Mouse (Mus musculus) lung, postnatal 10 days (tissue): Measurements from ENCODE around the gene Stk24.
A peak's percentile ranks its signal among the peaks of the same experiment; 100 is the strongest.

Source experiments
- DNase-seq: peaks from one replicate; pipeline ENCODE4 v3.0.0; 2021

Stk24 gene

GRCm38 (mm10) chr14:121348256-121348655 is 31.6 kb downstream of the Stk24 start:
- peak; percentile 87 for DNase-seq

GRCm38 (mm10) chr14:121347134-121347533 is 32.7 kb downstream of the Stk24 start:
- DNase-seq, result no peak

DNA sequence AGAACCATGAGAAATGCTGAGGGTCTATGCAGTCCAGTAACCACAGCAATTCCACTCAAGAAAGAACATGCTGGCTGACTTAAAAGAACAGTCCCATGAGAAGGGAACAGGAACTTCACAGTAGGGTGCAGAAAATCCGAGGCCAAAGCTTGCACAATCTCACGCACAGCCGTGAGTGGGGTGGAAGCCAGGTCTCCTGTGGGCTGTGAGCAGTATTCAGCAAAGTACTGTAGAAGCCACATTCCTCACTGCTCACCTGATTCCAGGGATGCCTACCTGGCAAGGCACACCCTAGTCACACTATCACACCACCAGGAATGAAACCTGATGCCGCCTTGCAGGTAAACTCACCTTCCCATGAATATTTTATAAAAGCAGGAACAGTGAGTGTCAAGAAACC is 33.2 kb downstream of the Stk24 start:
- peak; percentile 34 for DNase-seq

GRCm38 (mm10) chr14:121346053-121346452 is 33.8 kb downstream of the Stk24 start:
- peak; percentile 50 for DNase-seq

DNA sequence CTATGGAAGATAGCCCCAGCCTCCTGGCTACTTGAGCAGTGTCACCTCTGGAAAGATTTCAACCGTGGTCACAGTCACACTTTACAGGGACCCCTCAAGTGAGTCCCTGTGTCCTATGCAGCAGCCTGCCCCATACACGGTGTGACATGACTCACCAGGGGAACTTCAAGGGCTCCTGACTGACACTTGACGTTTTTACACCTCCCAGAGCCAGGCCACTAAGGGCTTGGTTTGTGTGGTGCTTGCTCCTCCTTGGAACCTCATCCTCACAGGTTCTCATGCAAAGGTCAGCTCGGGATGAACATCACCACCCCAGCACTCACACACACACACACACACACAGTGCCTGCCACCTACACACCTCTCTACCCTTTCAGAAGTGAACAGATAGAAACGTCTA is 34.9 kb downstream of the Stk24 start:
- DNase-seq, result no peak

DNA sequence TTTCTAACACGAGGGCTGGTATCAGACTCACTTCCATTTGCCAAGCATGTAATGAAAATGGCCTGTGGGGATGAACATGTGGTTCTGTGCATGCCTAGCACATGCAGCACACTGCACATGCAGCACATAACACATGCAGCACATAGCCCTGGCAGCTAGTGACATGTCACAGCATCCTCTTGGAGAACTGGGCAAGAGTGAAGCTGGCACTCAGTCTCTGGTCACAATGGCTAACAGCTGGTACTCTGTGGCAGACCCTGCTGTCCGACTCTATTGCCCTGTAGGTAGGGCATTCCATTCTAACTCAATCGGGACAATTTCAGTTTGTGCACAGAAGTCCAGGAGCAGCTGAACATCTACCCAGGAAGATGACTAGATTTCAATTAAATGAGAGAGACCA is 36.9 kb downstream of the Stk24 start:
- no peak for DNase-seq

- peak; percentile 78 for DNase-seq
Observed at GRCm38 (mm10) chr14:121339951-121340401, 39.8 kb downstream of the Stk24 start.

DNA sequence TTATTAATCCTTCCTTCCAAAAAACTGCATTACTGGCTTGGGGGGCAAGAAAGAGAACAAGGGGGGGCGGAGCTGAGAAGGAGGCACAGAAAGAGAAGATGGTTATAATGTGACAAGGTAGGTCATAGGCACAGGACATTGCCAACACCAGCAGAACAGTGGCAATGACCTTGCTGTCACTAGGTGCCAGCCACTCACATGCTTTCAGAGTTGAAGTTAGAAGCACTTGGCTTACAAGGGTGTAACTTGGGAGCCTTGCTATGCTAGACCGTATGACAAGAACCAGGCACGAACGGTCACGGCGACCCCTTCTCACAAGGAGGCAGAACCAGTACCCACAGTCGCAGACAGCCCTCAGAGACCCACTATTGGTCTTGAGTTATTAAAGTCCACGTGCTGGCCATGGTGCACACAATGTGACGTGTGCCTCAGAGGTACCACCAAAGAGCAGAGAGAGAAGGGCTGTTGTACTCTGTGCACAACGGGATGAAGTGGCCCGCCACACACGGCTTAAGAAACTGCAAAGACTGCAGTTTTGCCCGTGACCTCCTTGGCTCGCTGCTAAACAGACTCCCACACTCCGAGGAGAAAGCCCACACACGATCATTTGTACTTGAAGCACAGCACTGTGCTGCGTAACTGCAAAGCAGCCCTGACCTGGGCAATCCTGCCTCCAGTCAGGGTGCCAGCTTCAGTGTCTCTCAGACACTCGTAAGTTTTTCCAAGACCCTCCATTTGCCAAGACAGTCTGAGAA is 40.8 kb downstream of the Stk24 start:
- DNase-seq, result peak; percentile 66

- DNase-seq, result no peak
Observed at GRCm38 (mm10) chr14:121330090-121330408, 49.8 kb downstream of the Stk24 start.

GRCm38 (mm10) chr14:121329401-121330089 is 50.3 kb downstream of the Stk24 start:
- DNase-seq, result no peak

DNA sequence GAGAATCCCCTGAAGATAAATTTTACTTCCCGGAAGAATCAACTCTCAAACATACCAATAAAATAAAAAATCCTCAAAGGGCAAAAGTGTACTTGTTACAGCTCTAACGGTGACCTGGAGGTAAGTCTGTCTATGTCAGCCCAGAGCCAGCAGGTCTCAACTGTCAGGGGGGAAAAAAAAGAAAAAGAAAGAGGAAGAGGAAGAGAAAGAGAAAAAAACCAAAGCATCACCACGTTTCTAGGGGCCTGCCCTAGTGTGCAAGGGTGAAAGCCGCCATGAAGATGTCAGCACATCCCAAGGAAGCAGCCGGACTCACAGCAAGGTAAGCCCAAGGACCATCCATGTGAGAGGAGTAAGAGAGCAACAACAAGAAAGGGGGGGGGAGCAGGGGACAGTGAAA is 50.9 kb downstream of the Stk24 start:
- DNase-seq, result no peak

DNA sequence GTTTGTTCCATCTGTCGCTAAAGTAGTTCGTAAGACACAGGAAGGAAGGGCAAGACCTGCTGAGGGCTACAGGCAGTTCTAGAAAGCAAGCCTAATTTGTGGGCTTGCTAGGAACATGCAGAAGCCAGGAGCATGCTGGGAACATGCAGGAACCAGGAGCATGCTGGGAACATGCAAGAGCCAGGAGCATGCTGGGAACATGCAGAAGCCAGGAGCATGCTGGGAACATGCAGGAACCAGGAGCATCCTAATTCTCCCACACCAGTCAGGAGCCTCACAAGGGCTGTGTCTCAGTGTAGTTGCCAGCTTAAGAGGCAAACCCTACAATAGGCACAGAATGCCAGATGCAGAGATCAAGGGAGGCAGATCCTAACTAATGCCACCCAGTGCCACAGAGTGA is 53.4 kb downstream of the Stk24 start:
- DNase-seq, result no peak

DNA sequence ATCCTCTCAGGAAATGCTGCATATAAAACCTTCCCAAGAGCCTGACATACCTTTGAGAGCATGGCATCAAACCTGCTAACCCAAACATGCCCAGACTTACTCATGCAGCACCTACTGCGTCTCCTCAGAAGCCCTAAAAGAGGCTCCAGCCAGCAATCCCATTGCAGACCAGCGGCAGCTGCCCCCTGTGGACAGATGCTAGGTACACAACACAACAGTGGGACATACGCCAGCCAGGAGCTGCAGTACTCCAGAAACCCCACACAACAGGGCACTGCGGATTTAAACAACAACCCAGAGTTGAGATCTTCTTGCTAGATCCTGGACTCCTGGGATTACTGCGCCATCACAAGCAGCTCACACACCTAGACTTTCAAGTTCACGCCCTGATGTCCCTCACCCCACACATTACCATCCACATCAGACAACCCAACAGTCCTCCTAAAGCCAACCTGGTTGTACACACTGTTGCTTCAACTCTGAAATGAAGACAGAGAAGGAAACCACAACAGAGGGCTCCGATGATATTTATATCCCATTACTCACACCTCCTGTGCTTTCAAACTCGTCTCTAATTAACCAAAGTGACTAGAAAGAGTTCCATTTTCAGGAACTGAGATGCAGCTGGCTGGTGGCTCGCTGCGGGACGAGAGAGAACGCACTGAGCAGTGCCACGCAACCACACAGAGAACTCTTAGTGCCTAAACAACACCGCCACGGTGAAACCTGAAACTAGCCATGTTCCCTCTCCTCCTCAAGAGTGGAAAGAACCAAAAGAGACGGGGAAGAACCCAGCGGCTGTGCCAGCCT is 55.1 kb downstream of the Stk24 start:
- DNase-seq, result no peak

GRCm38 (mm10) chr14:121322641-121323040 is 57.2 kb downstream of the Stk24 start:
- DNase-seq, result no peak

DNA sequence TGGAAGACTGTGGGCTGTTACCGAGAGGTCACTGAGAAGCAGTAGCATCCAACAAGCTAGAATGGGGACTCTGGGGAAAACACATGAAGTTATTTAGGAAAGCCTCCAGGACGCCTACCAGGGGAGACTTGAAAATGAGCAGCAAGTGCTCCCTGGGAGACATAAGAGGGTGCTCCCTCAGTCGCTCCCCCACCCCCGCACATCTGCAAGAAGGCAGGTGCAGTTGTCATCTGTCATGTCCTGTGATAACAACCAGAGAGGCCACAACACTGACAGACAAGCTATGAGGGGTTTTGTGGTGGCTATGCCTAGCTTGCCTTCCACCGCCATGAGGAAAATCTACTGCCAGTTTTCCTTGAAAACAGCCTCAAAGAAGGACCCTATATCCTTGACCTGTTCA is 57.7 kb downstream of the Stk24 start:
- DNase-seq, result no peak

DNA sequence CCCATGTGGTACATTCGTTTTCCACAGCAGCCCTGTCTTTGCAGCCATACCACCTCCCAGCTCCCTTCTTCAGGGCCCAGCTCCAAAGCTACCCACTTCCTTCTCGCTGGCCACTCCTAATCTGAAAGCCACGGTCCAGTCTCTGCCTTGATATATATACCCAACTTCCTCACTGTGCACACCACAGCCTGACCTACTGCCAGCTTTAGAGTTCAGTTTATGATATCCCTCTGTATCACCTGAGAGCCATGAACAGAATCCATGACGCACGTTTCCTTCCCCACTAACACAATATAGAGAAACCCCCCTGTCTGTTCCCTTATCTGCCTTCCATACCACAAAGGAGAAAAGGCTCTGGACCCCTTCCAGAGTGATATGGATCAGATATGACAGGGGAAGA is 61.4 kb downstream of the Stk24 start:
- DNase-seq, result no peak

GRCm38 (mm10) chr14:121317312-121317671 is 62.5 kb downstream of the Stk24 start:
- no peak for DNase-seq

GRCm38 (mm10) chr14:121316631-121317311 is 63.0 kb downstream of the Stk24 start:
- no peak for DNase-seq

DNA sequence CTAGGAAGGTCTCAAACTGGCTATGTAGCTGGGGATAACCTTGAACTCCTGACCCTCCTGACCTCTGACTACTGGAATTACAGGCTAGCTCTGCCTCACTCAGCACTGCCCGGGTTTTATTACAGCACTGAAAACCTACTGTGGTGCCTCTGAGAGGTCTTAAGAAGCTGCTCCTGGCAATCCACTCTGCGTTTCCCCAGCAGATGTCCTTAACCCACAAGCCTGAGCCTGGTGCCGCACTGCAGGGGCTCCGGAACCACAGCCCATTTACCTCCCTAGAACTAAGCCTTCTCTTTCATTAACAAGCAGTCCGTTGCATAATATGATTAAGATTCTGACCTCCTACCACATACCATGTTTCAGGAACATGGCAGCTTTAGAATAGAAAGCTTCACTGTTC is 63.7 kb downstream of the Stk24 start:
- DNase-seq, result no peak

DNA sequence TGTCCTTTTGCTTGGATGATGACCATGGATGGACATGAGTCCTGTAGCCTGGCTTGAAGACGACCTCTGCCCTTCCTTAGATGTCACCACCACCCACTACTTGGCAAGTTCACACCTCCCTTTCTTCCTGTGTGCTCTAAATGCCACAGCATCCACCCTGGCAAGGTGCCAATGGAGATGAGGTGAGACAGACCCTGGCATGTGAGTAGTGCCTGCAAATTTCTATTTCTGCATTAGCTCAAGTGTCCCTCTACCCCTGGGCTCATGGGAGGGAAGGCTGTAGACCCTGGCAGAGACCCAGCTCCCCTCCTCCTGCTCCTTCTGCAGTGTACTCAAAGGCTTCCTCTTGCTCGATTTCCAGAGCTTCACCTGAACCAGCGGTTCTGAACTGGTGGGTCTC is 64.9 kb downstream of the Stk24 start:
- DNase-seq, result peak; percentile 24

DNA sequence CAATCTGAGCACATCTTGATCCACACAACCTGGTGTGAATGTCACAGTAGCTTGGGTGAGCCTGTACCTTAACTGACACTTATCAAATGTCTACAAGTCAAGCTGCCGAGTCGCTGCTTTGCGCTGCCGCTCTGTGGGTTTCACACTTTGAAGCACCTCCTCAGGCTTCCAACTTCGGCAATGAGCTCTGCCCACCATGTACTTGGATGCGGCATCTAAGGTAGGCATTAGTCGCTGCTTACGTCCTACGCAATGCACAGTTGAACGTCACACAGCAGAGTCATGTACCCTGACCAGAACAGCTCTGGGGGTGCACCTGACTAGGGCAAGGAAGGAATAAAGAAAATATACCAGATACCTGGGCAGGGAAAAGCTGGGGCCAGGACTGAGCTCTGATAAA is 66.5 kb downstream of the Stk24 start:
- no peak for DNase-seq

DNA sequence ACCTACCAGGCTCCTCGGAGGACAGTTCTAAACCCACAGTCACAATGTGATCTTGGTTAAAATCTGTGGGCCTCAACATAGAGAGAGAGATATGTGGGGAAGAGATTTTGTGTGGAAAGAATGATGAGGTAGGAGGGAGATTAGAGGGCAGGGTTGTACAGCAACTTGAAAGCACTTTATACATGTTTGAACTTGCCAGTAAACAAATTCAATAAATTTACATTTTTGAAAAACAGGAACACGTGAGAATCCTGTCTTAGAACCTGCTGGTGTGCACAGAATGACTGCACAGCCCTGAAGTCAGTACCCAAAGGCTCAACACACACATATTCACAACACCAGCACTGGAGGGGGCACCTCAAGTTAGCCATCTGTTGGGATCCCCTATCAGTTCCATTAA is 68.7 kb downstream of the Stk24 start:
- no peak for DNase-seq

- no peak for DNase-seq
Observed at GRCm38 (mm10) chr14:121310325-121311080, 69.3 kb downstream of the Stk24 start.
